Mouse (Mus musculus) heart, postnatal 4 days (tissue): ENCODE results near the gene Tspoap1. TPM values are rescaled to one million over a fixed set of nuclear protein-coding genes. Genes with fewer than 3 reads are reported as not detected.

ENCODE experiments used
- DNase-seq: peaks from one replicate; pipeline ENCODE4 v3.0.0; 2021
- total RNA-seq, 2 experiments: library from RNA; stranded (reverse); gene quantifications; 2 replicates each; pipeline ENCODE4 v1.2.3; 2021

Gene Tspoap1
- total RNA-seq, 2 experiments from 2014 or later: 0.07 TPM; not detected in 1

GRCm38 (mm10) chr11:87759609-87760005 lies 734 bp upstream of the Tspoap1 start:
- no peak for DNase-seq

- no peak for DNase-seq
These were observed 910 bp downstream of the Tspoap1 start for GRCm38 (mm10) chr11:87761181-87761721.

- no peak for DNase-seq
These were observed 1.7 kb downstream of the Tspoap1 start for GRCm38 (mm10) chr11:87761806-87762701.

GRCm38 (mm10) chr11:87762702-87763385 lies 2.5 kb downstream of the Tspoap1 start:
- no peak for DNase-seq

GRCm38 (mm10) chr11:87763511-87763987 lies 3.2 kb downstream of the Tspoap1 start:
- DNase-seq: no peak

- no peak for DNase-seq
These were observed 3.9 kb downstream of the Tspoap1 start for GRCm38 (mm10) chr11:87763988-87764876.

GRCm38 (mm10) chr11:87768745-87769144 lies 8.4 kb downstream of the Tspoap1 start:
- no peak for DNase-seq

- DNase-seq: peak; percentile 76
These were observed 10.6 kb downstream of the Tspoap1 start for GRCm38 (mm10) chr11:87770989-87771388.

- no peak for DNase-seq
These were observed 12.0 kb downstream of the Tspoap1 start for GRCm38 (mm10) chr11:87772354-87772753.

GRCm38 (mm10) chr11:87778100-87778765 lies 17.9 kb downstream of the Tspoap1 start:
- DNase-seq: peak; percentile 56

GRCm38 (mm10) chr11:87778915-87779314 lies 18.6 kb downstream of the Tspoap1 start:
- no peak for DNase-seq

- no peak for DNase-seq
These were observed 19.1 kb downstream of the Tspoap1 start for GRCm38 (mm10) chr11:87779392-87779791.

GRCm38 (mm10) chr11:87780130-87780529 lies 19.8 kb downstream of the Tspoap1 start:
- DNase-seq: no peak

GRCm38 (mm10) chr11:87790088-87790487 lies 29.7 kb downstream of the Tspoap1 start:
- DNase-seq: no peak

GRCm38 (mm10) chr11:87793460-87793859 lies 33.1 kb downstream of the Tspoap1 start, which contains the start of gene Mpo:
TSS of gene Mpo (plus strand) at chr11:87793581.
- DNase-seq: no peak

GRCm38 (mm10) chr11:87801711-87802275 lies 41.5 kb downstream of the Tspoap1 start:
- no peak for DNase-seq

GRCm38 (mm10) chr11:87802621-87803020 lies 42.3 kb downstream of the Tspoap1 start:
- peak; percentile 33 for DNase-seq

GRCm38 (mm10) chr11:87805448-87805847 lies 45.1 kb downstream of the Tspoap1 start:
- DNase-seq: peak; percentile 25

GRCm38 (mm10) chr11:87807433-87807832 lies 47.1 kb downstream of the Tspoap1 start:
- DNase-seq: no peak

GRCm38 (mm10) chr11:87808236-87808635 lies 47.9 kb downstream of the Tspoap1 start:
- no peak for DNase-seq

GRCm38 (mm10) chr11:87811396-87811795 lies 51.1 kb downstream of the Tspoap1 start:
- DNase-seq: no peak
